Mouse (Mus musculus): ENCODE measurements at regions not wholly inside any gene's neighbourhood (a gene's known extent, or its start where the extent isn't known, plus 50 kb on each side); places are given as distances from the start of the nearest gene placed in this dataset.
A peak's percentile ranks its signal among the peaks of the same experiment; 100 is the strongest.

DNA sequence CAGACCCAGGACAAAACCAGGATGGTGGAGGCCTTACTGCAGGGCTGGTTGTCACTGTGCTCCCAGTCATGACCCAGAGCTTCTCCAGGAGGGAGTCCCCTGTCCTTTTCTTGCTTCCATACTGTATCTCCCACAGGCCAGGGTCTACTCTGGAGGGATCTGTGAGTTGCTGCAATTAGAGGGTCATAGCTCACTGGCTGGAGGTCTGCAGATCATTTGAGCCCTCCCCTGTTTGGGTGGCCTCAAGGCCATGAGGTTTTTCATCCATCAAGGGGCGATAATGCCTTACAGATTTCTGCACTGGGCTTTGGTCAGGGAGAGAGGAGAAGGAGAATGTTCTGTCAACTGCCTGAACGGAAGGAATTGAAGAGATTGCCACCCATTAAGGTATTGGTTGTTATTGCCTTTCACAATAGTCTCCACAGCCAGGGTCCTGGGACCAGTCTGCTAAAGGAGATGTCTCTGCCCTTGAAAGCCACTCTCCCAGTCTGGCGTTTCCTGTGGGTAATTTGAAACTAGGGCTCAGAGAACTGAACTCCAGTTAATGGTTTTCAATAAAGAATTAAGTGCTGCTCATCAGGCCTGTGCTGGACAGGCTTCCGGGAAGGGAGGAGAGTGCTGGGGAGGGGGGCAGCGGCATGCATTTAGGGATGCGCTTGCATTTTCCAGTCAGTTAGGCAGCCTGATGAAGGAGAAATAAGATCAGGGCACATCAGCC lies 147.4 kb downstream of the Dmrta2 start:
- no peak for DNase-seq (ENCODE audit: low read depth in 1 of 2, low spot score in 2 of 2)
- WGBS: 40% methylated on average over 6 of the region's 6 CpGs
- Histone ChIP-seq H3K4me1 (ENCODE audit: control insufficient read depth, insufficient read depth, insufficient read length) (no peaks in the 10 kb centered on the region), H3K27me3 (ENCODE audit: control insufficient read depth, insufficient read depth, low read length) (no peaks in the 10 kb centered on the region), H3K27ac (ENCODE audit: insufficient read depth, low read length) (no peak overlapping the region), H3K36me3 (ENCODE audit: control insufficient read depth, insufficient read depth, low read length) (no peaks in the 10 kb centered on the region), H3K4me3 (ENCODE audit: extremely low read depth, insufficient read depth, insufficient read length) (no peak overlapping the region)
- TF ChIP-seq POLR2A (IDR thresholded peaks at IDR 0.05; ENCODE audit: low read depth, low read length) (no peak), CTCF (IDR thresholded peaks at IDR 0.05; ENCODE audit: extremely low read depth, insufficient read depth, insufficient read length, insufficient replicate concordance) (no peak)

DNA sequence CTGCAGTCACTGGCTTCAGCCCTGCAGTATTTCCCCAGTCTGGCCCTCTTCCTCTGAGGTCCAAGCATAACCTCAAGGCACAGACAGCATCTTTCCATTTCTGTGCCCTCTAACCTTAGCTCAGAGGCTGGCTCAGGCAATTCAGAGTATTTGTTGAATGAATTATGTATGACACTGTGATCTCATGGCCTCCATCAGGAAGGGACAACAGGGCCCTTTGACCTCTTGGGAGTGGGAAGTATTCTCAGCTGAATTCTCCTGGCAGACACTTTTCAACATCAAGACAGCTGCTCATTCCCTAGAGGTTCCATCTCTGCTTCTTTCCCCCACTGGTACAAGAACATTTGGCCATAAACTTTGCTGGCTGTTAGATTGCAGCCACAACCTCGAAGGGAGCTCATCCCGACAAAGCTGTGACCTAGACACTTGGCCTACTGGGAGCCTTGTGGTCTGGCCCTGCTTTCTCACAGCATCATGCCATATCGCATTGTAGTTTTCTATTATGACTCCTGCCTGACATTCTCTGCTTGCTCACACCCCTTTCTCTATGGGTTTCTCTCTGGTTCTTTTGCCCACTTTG lies 150.2 kb downstream of the Dmrta2 start:
- Histone ChIP-seq H3K4me3 (ENCODE audit: extremely low read depth, insufficient read depth, insufficient read length) (no peak overlapping the region), H3K27ac (ENCODE audit: insufficient read depth, low read length) (no peak overlapping the region), H3K4me1 (ENCODE audit: control insufficient read depth, insufficient read depth, insufficient read length) (no peaks in the 10 kb centered on the region), H3K27me3 (ENCODE audit: control insufficient read depth, insufficient read depth, low read length) (no peaks in the 10 kb centered on the region), H3K36me3 (ENCODE audit: control insufficient read depth, insufficient read depth, low read length) (no peaks in the 10 kb centered on the region)
- no peak for DNase-seq (ENCODE audit: low read depth in 1 of 2, low spot score in 2 of 2)
- 75% methylated on average over 3 of the region's 3 CpGs for WGBS
- no peak for TF ChIP-seq CTCF (IDR thresholded peaks at IDR 0.05; ENCODE audit: extremely low read depth, insufficient read depth, insufficient read length, insufficient replicate concordance)
- no peak for TF ChIP-seq POLR2A (IDR thresholded peaks at IDR 0.05; ENCODE audit: low read depth, low read length)

DNA sequence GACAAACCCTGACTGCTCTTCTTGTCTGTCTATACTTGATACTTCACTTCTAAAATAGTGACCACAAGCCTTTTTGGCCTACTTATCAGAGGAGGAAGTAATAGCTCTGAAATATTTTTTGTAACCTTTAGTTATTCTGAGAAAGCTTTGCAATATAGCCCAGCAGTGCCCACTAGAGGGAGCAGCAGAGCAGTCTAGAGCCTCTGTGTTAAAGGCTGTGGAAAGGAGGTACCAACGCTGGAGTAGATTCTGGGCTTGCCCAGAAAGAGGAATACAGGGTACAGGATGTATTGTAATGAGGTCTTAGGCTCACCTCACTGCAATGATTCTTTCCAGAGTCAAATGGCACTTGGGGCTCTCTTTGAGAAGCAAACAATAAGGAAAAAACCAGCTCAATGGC lies 151.1 kb downstream of the Dmrta2 start:
- no peak overlapping the region for H3K27ac ChIP-seq (ENCODE audit: insufficient read depth, low read length)
- TF ChIP-seq POLR2A (IDR thresholded peaks at IDR 0.05; ENCODE audit: low read depth, low read length) (no peak), CTCF (IDR thresholded peaks at IDR 0.05; ENCODE audit: extremely low read depth, insufficient read depth, insufficient read length, insufficient replicate concordance) (no peak)
- peak in 1 of 2 experiments; percentile 6 for DNase-seq (ENCODE audit: low read depth in 1 of 2, low spot score in 2 of 2)
- H3K27me3 ChIP-seq (ENCODE audit: control insufficient read depth, insufficient read depth, low read length): no peaks in the 10 kb centered on the region
- H3K4me3 ChIP-seq (ENCODE audit: extremely low read depth, insufficient read depth, insufficient read length): no peak overlapping the region
- no peaks in the 10 kb centered on the region for H3K4me1 ChIP-seq (ENCODE audit: control insufficient read depth, insufficient read depth, insufficient read length)
- H3K36me3 ChIP-seq (ENCODE audit: control insufficient read depth, insufficient read depth, low read length): no peaks in the 10 kb centered on the region
- 6% methylated on average over 1 of the region's 1 CpGs for WGBS

DNA sequence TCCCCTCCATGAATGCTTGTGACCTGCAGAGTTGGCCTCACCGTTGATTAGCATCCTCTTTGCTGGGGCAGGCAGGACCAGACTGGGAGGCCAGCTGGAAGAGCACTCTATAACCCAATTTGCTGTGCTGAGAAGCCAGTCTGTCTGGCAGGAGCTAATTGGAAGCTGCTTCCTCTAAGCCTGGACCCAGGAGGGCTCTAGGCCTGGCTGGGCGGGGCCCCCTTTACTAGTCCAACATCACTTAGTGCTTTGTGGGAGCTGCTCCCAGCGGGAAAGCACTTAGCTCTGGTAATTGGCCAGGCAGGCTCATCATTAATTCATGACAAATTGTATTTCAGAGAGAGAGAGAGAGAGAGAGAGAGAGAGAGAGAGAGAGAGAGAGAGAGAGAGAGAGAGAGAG lies 151.7 kb downstream of the Dmrta2 start:
- Histone ChIP-seq H3K4me1 (ENCODE audit: control insufficient read depth, insufficient read depth, insufficient read length) (no peaks in the 10 kb centered on the region), H3K27ac (ENCODE audit: insufficient read depth, low read length) (no peak overlapping the region), H3K36me3 (ENCODE audit: control insufficient read depth, insufficient read depth, low read length) (no peaks in the 10 kb centered on the region), H3K4me3 (ENCODE audit: extremely low read depth, insufficient read depth, insufficient read length) (no peak overlapping the region), H3K27me3 (ENCODE audit: control insufficient read depth, insufficient read depth, low read length) (no peaks in the 10 kb centered on the region)
- 63% methylated on average over 3 of the region's 3 CpGs for WGBS
- DNase-seq (ENCODE audit: low read depth in 1 of 2, low spot score in 2 of 2): no peak
- TF ChIP-seq POLR2A (IDR thresholded peaks at IDR 0.05; ENCODE audit: low read depth, low read length) (no peak), CTCF (IDR thresholded peaks at IDR 0.05; ENCODE audit: extremely low read depth, insufficient read depth, insufficient read length, insufficient replicate concordance) (no peak)

DNA sequence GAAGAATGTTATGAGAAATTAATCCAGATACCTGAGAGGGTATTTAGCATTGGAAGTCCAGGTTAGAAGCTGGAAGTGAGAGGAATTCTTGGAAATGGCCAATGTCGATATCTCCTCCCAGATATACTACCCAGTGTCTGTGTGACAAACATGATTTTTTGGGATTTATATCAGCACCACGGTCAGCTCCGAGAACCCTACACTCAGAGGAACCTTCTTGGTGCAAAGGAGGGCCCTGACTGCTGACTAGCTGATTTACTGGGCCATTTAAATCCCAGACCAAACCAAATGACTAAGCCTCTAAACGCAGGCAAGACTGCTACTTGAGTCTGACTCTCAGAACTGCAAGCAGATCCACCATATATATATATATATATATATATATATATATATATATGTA lies 154.2 kb downstream of the Dmrta2 start:
- H3K27ac ChIP-seq (ENCODE audit: insufficient read depth, low read length): no peak overlapping the region
- no peaks in the 10 kb centered on the region for H3K36me3 ChIP-seq (ENCODE audit: control insufficient read depth, insufficient read depth, low read length)
- H3K4me3 ChIP-seq (ENCODE audit: extremely low read depth, insufficient read depth, insufficient read length): no peak overlapping the region
- no peak for DNase-seq (ENCODE audit: low read depth in 1 of 2, low spot score in 2 of 2)
- TF ChIP-seq POLR2A (IDR thresholded peaks at IDR 0.05; ENCODE audit: low read depth, low read length) (no peak), CTCF (IDR thresholded peaks at IDR 0.05; ENCODE audit: extremely low read depth, insufficient read depth, insufficient read length, insufficient replicate concordance) (no peak)
- H3K4me1 ChIP-seq (ENCODE audit: control insufficient read depth, insufficient read depth, insufficient read length): no peaks in the 10 kb centered on the region
- 53% methylated on average over 4 of the region's 4 CpGs for WGBS
- no peaks in the 10 kb centered on the region for H3K27me3 ChIP-seq (ENCODE audit: control insufficient read depth, insufficient read depth, low read length)

DNA sequence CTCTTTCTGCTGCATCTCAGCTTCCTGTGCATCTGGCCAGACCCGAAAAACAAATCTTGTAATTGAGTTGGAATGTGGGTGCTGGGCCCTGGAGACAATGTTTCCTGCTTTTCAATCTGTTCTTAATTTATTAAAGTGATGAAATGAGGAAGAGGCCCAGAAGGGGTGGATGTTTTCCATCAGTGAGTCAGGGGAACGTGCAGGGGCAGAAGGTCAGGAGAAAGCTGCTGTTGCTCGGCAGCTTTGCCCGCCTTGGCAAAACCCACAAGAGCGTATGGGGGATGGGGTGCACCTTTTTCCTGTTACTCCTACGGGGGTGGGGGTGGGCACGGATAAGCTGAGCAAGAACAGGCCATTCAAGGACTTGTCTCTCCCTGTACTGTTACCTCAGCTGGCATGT lies 156.2 kb downstream of the Dmrta2 start:
- Histone ChIP-seq H3K27me3 (ENCODE audit: control insufficient read depth, insufficient read depth, low read length) (no peaks in the 10 kb centered on the region), H3K27ac (ENCODE audit: insufficient read depth, low read length) (no peak overlapping the region), H3K4me3 (ENCODE audit: extremely low read depth, insufficient read depth, insufficient read length) (no peak overlapping the region), H3K4me1 (ENCODE audit: control insufficient read depth, insufficient read depth, insufficient read length) (no peaks in the 10 kb centered on the region), H3K36me3 (ENCODE audit: control insufficient read depth, insufficient read depth, low read length) (no peaks in the 10 kb centered on the region)
- no peak for DNase-seq (ENCODE audit: low read depth in 1 of 2, low spot score in 2 of 2)
- WGBS: 6% methylated on average over 7 of the region's 7 CpGs
- TF ChIP-seq POLR2A (IDR thresholded peaks at IDR 0.05; ENCODE audit: low read depth, low read length) (no peak), CTCF (IDR thresholded peaks at IDR 0.05; ENCODE audit: extremely low read depth, insufficient read depth, insufficient read length, insufficient replicate concordance) (no peak)

DNA sequence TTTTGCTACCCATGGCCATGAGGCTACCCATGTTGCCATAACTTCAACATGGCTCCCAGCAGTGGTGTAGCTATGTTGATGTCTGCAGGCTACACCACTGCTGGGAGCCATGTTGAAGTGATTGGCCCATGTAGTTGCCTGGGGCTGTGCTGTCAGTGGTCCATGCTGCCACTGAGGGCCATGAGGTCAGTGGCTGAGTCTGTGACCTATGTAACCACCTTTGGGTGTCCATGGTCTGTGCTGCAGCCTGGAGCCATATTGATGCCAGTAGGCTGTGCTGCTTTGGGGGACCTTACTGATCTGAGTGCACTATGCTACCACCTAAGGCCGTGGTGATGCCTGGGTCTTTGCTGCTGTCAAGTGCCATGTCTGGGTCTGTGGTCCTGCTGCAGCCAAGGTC lies 167.4 kb downstream of the Dmrta2 start:
- no peaks in the 10 kb centered on the region for H3K27me3 ChIP-seq (ENCODE audit: control insufficient read depth, insufficient read depth, low read length)
- no peaks in the 10 kb centered on the region for H3K36me3 ChIP-seq (ENCODE audit: control insufficient read depth, insufficient read depth, low read length)
- TF ChIP-seq POLR2A (IDR thresholded peaks at IDR 0.05; ENCODE audit: low read depth, low read length) (no peak), CTCF (IDR thresholded peaks at IDR 0.05; ENCODE audit: extremely low read depth, insufficient read depth, insufficient read length, insufficient replicate concordance) (no peak)
- H3K27ac ChIP-seq (ENCODE audit: insufficient read depth, low read length): no peak overlapping the region
- no peaks in the 10 kb centered on the region for H3K4me1 ChIP-seq (ENCODE audit: control insufficient read depth, insufficient read depth, insufficient read length)
- no peak for DNase-seq (ENCODE audit: low read depth in 1 of 2, low spot score in 2 of 2)
- WGBS: 83% methylated on average over 1 of the region's 1 CpGs
- H3K4me3 ChIP-seq (ENCODE audit: extremely low read depth, insufficient read depth, insufficient read length): no peak overlapping the region

All from spleen, adult 2 months (tissue).